Mouse (Mus musculus): ENCODE data around the gene Mei1.
A peak's percentile ranks its signal among the peaks of the same experiment; 100 is the strongest.

Gene Mei1

GRCm38 (mm10) chr15:82069898-82070297 lies at the start of gene Mei1:
Gene Mei1, plus strand, starts transcription at chr15:82069996.
- DNase-seq (ENCODE audit: low read depth) = no peak

GRCm38 (mm10) chr15:82022535-82023088 lies 47.2 kb upstream of the Mei1 start:
- no peak for DNase-seq (ENCODE audit: low read depth)

- no peak for DNase-seq (ENCODE audit: low read depth)
Measured at GRCm38 (mm10) chr15:82023965-82024635, 45.7 kb upstream of the Mei1 start.

- no peak for DNase-seq (ENCODE audit: low read depth)
Measured at GRCm38 (mm10) chr15:82027276-82027675, 42.5 kb upstream of the Mei1 start.

DNA sequence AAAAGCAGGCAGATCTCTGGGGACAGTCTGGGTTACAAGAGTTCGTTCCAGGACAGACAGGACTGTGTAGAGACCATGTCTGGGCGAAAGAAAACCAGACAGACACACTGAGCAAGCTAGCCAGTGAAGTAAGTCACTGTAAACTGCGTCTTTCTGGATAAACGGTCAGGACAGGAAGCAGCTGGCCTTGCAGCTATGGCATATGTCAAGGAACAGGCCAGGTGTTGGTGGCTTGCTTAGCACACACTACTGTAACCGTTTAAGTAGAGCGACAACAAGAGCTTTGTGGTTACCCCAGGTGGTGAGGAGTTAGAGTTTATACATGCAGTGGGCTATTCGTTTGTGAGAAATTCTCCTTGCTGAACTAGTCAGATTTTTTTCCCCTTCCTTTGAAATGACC lies 42.1 kb upstream of the Mei1 start:
- no peak for DNase-seq (ENCODE audit: low read depth)

DNA sequence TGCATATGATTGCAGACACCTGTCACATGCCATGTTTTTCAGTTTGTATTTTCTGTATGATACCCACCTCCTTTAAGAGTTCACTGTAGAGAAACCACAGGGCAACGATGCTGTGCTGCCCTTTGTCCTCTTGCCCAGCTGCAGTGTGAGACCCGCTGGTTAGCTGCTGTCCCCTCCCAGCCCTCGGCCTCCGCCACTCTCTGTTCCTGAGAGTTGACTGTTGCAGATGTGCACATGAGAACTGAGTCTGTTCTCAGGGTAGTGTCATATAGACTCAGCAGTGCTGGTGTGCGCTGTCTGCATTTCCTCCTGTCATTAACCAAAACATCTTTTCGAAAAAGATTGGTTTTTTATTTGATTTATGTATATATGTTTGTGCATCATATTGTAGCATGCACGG lies 37.4 kb upstream of the Mei1 start:
- no peak for DNase-seq (ENCODE audit: low read depth)

DNA sequence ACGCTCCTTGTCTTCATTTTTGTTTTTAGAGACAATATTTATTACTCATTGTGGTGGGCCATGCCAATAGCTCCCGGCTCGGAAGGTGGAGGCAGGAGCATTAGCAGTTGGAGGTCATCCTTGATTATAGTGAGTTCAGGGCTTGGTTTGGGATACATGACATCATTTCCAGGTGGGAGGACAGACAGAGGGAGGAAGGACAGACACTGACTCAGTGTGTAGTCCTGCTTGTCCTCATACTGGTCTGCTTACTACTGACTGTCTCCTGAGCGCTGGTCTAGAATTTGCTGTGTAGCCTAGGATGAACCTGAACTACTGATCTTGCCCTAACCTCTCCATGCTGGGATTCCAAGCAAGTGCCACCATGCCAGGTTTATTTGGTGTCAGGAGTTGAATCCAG lies 36.0 kb upstream of the Mei1 start, which contains the start of gene Desi1:
Gene Desi1 (minus strand): TSS at position 101 of the 400 bp plus-strand sequence.
- DNase-seq (ENCODE audit: low read depth) = no peak

- DNase-seq (ENCODE audit: low read depth) = peak; percentile 78
Measured at GRCm38 (mm10) chr15:82035904-82036689, 33.7 kb upstream of the Mei1 start.

- DNase-seq (ENCODE audit: low read depth) = peak; percentile 80
Measured at GRCm38 (mm10) chr15:82040650-82041049, 29.1 kb upstream of the Mei1 start.

DNA sequence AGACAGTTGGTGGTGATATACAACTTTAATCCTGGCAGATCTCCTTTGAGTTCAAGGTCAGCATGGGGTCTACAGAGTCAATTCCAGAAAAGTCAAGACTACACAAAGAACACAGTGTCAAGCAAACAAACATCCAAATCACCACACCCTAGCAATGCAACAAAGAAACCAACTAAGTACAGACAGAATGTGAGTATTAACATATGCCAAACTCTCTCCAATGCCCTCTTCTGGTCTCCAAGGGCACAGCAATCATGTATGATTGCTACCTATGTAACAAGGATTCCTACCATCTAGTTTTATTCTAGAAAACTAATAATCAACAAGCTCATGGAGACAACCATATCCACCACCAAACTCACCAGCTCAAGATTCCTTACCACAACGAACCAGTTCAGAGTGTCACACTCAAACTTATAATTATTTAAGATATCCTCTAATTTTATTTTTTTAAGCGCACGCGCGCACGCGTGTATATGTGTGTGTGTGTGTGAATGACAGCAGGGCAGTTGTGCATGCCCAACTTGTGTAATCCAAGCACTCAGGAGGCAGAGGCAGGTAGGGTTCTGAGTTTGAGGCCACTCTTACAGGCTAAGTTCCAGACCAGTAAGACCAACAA lies 25.5 kb upstream of the Mei1 start:
- peak; percentile 65 for DNase-seq (ENCODE audit: low read depth)

DNA sequence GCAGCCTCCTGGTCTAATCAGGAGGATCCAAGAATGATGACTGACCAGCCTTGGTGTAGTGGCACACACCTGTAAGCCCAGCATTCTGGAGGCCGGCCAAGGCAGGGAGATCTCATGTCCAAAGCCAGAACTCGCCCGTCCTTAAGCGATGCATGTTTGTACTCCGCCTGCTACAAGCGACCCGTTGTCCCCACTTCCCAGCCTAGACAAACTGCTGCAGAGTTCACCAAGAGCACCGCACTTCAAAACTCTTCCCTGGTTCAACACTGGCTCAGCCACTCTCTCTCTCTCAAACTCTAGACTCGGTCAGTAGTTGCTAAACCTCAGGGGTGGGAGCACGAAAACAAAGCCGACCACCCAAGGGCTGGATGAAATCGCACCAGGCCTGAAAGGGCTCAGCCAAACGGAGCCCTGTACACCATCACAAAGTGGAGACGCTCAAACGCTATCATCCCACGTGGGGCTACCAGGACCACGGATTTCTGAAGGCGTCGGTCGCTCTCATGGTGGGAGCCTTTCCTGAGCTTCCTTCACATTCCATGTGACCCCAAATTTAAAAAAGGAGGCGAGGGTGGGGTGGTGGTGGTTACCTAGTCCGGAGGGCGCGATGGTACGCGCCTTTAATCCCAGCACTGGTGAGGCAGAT lies 23.4 kb upstream of the Mei1 start:
- peak; percentile 51 for DNase-seq (ENCODE audit: low read depth)

DNA sequence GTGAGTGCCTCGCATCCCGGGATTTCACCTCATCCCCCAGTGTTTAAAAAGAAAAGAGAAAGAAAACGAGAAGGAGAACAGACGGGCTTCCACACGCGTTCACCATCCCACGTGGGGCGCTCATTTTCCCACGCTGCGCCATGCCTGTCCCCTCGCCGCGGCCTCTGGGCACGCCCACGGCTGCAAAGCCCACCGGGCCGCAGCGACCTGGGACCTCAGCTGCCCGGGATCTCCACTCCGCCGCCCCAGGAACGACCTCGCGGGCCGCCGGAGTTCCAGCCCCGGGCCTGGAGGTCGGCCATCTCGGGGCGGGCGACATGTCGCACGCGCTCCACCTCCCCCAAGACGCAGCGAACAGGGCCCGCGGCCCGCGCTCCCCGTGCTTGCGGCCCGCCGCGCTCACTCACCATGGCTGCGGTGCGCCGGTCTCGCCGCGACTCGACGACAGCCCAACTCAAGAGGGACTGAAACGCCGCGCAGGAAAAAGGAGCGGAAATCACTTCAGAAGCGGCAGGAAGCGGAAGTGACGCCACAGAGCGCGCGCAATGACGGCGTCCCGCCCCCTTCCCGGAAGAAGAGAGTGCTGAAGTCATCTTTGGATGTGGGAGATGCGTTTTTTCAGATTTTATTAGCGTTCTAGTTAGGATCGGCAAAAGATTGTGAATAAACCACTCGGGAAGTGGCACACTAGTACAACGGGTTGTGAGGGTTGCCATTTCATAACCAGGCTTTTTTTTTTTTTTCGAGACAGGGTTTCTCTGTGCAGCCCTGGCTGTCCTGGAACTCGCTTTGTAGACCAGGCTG lies 22.5 kb upstream of the Mei1 start, which contains the start of gene Snu13:
Gene Snu13 (minus strand): TSS at position 519 of the 804 bp plus-strand sequence.
- DNase-seq (ENCODE audit: low read depth) = peak; percentile 96

DNA sequence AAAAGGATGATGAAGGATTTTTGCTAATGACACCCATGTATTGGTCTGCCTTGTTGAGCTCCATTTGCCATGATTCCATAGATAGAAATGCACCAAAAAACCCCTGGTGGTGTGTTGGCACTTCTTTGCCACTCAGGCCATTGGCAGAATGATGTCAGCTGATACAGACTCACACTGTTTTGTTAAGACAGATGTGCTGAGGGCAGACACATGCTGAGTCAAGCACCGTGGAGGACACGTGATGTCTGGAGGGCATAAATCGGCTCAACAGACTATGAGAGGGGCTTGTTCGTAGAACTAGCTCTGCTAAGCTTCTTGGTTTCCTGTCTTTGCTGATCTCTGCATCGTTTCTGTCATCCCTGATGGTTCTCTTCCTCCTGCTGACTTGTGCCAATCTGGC lies 17.3 kb upstream of the Mei1 start:
- DNase-seq (ENCODE audit: low read depth) = no peak

GRCm38 (mm10) chr15:82058719-82059201 lies 11.0 kb upstream of the Mei1 start, which contains the start of gene 4930407I10Rik:
Gene 4930407I10Rik, plus strand, starts transcription at chr15:82059151.
- DNase-seq (ENCODE audit: low read depth) = no peak

- DNase-seq (ENCODE audit: low read depth) = no peak
Measured at GRCm38 (mm10) chr15:82063909-82064308, 5.9 kb upstream of the Mei1 start.

GRCm38 (mm10) chr15:82065511-82065910 lies 4.3 kb upstream of the Mei1 start:
- DNase-seq (ENCODE audit: low read depth) = peak; percentile 82

- no peak for DNase-seq (ENCODE audit: low read depth)
Measured at GRCm38 (mm10) chr15:82071816-82072469, 2.1 kb downstream of the Mei1 start.

- DNase-seq (ENCODE audit: low read depth) = no peak
Measured at GRCm38 (mm10) chr15:82073490-82073889, 3.7 kb downstream of the Mei1 start.

GRCm38 (mm10) chr15:82079883-82080282 lies 10.1 kb downstream of the Mei1 start:
- DNase-seq (ENCODE audit: low read depth) = no peak

- peak; percentile 58 for DNase-seq (ENCODE audit: low read depth)
Measured at GRCm38 (mm10) chr15:82081161-82081560, 11.4 kb downstream of the Mei1 start.
